21 mouse cellular contexts compared by ENCODE assay signal in the genomic region with DNA sequence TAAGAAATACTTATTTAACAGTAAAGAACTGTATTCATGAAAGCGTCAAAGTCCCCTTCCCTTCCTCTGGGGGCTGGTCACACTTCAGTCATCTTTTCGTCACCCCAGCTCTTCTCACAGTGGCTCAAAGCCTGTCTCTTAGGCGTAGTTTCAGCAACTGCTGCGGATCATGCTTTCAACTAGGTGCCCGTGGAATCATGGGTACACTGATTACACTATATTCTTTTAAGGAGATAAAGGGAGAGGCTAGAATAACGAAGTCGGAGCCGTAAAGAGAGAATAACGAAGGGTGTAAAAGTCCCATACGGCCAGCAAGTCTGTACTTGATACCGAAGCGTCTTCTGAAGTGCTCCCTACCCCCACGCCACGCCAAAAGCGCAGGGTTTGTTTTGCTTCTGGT.
DNase-seq lines count a peak whose midpoint lies in the region; ATAC-seq and TF ChIP-seq lines count a peak whose summit lies in the region.
"Had no signal": no experiment of that assay in that cellular context is flagged by ENCODE, and none has a peak within 500 bp of the region (broad histone marks: within the 10 kb centered on the region; RNA-seq: fewer than 3 reads in every experiment).

No protein-coding gene starts in this region.

- no peaks in the 10 kb centered on the region for H3K9me3 ChIP-seq in lung, embryonic 15.5 days
- H3K9me3 ChIP-seq: neural tube, embryonic 12.5 days had no signal

- TF ChIP-seq POLR2A in cortical plate, adult 2 months (IDR thresholded peaks at IDR 0.05; ENCODE audit: extremely low read depth, insufficient read depth, low read length) = no peak

- peaks cover 4% of the 10 kb centered on the region; the same call in 1 of the 2 replicates for H3K27me3 ChIP-seq in lung, embryonic 15.5 days
- H3K27me3 ChIP-seq: neural tube, embryonic 12.5 days had no signal

- no peak for ATAC-seq in lung, embryonic 15.5 days (ENCODE audit: borderline replicate concordance, extremely low read depth, low FRiP score, low TSS enrichment)
- ATAC-seq: liver, postnatal 0 days had no signal

- H3K4me1 ChIP-seq in lung, embryonic 15.5 days = peaks cover 35% of the 10 kb centered on the region
- no peaks in the 10 kb centered on the region for H3K4me1 ChIP-seq in cortical plate, adult 2 months (ENCODE audit: control insufficient read depth, insufficient read depth, low read length)

- peak; percentile 33 to 35 for DNase-seq in frontal cortex, postnatal 36 days (ENCODE audit: low spot score in 2 of 2)
- no peak for DNase-seq in frontal cortex, postnatal 10 days (ENCODE audit: low spot score in 2 of 2)
- DNase-seq in layer of hippocampus, adult 2 months (ENCODE audit: low spot score in 2 of 2) = no peak
- DNase-seq in layer of hippocampus, adult 8-10 months (ENCODE audit: low spot score in 2 of 2) = no peak
- DNase-seq in lung, postnatal 14 days = no peak
- no peak for DNase-seq in adrenal gland, adult 8-10 months
- DNase-seq: adrenal gland, postnatal 14 days; B cell, adult 2 months; cerebellum, adult 18-20 months; cerebellum, postnatal 36 days; gastrocnemius, adult 2 months; heart, postnatal 10 days; kidney, postnatal 36 days; liver, postnatal 0 days; thymus, postnatal 14 days had no signal

- no peaks in the 10 kb centered on the region for H3K36me3 ChIP-seq in lung, embryonic 15.5 days
- H3K36me3 ChIP-seq: neural tube, embryonic 12.5 days had no signal

- 68% methylated on average over 15 of the region's 15 CpGs for WGBS in lung, embryonic 15.5 days

- peak overlapping the region; percentile 64 for H3K27ac ChIP-seq in layer of hippocampus, adult 2 months
- peak overlapping the region; percentile 56 for H3K27ac ChIP-seq in lung, embryonic 15.5 days
- no peak overlapping the region for H3K27ac ChIP-seq in cortical plate, adult 2 months (ENCODE audit: insufficient read depth, low read length)
- H3K27ac ChIP-seq: gastrocnemius, adult 2 months; hindbrain, embryonic 14.5 days; neural tube, embryonic 12.5 days; stomach, postnatal 0 days had no signal

- H3K4me3 ChIP-seq in layer of hippocampus, adult 2 months = peak overlapping the region; percentile 49
- no peak overlapping the region for H3K4me3 ChIP-seq in lung, embryonic 15.5 days
- H3K4me3 ChIP-seq in cortical plate, adult 2 months (ENCODE audit: insufficient read depth, low read length) = peak overlapping the region; percentile 35
- H3K4me3 ChIP-seq: erythroblast, embryonic 14.5 days; gastrocnemius, adult 2 months; neural tube, embryonic 12.5 days had no signal

- H3K9ac ChIP-seq in lung, embryonic 15.5 days = no peak overlapping the region
- H3K9ac ChIP-seq: hindbrain, embryonic 14.5 days; liver, postnatal 0 days; neural tube, embryonic 12.5 days had no signal

- H3K4me2 ChIP-seq in lung, embryonic 15.5 days = peak overlapping the region; percentile 27; the same call in 1 of the 2 replicates
- H3K4me2 ChIP-seq: hindbrain, embryonic 14.5 days; neural tube, embryonic 12.5 days had no signal

- no peak for TF ChIP-seq CTCF in layer of hippocampus, adult 2 months (conservative IDR thresholded peaks at IDR 0.05)
- TF ChIP-seq CTCF in cortical plate, adult 2 months (IDR thresholded peaks at IDR 0.05; ENCODE audit: extremely low read depth, insufficient read depth, low read length) = no peak

Comparison
In these comparisons a context has a peak if more than half of its experiments do, and no peak if none do; other contexts are left out.
1. DNase-seq: peak in frontal cortex, postnatal 36 days (2 of 2); none in frontal cortex, postnatal 10 days (0 of 2), layer of hippocampus, adult 2 months (0 of 2), layer of hippocampus, adult 8-10 months (0 of 2), lung, postnatal 14 days (single experiment) and adrenal gland, adult 8-10 months (single experiment).